Mouse (Mus musculus): Measurements from ENCODE around the gene Lrfn2. TPM values are rescaled to one million over a fixed set of nuclear protein-coding genes. Genes with fewer than 3 reads are reported as not detected.

The Lrfn2 gene
- polyA plus RNA-seq, 1 experiment from 2014 or later: 1.2 TPM

- 62% methylated on average over 4 of the region's 4 CpGs for WGBS
- Histone ChIP-seq H3K27me3 (ENCODE audit: poor library complexity, severe bottlenecking) (peaks cover 13% of the 10 kb centered on the region; the same call in 1 of the 2 replicates), H3K4me1 (peaks cover 90% of the 10 kb centered on the region), H3K4me3 (no peak overlapping the region), H3K36me3 (replicated peaks) (no peaks in the 10 kb centered on the region), H3K27ac (peak overlapping the region; percentile 84), H3K9me3 (no peaks in the 10 kb centered on the region)
- no peak for DNase-seq (ENCODE audit: extremely low spot score, low spot score)
Measured at GRCm38 (mm10) chr17:48975055-48975454, 42.9 kb downstream of the Lrfn2 start.

GRCm38 (mm10) chr17:48976611-48977022 lies 44.4 kb downstream of the Lrfn2 start:
- Histone ChIP-seq H3K4me1 (peaks cover 79% of the 10 kb centered on the region), H3K27me3 (ENCODE audit: poor library complexity, severe bottlenecking) (peaks cover 13% of the 10 kb centered on the region; the same call in 1 of the 2 replicates), H3K36me3 (replicated peaks) (no peaks in the 10 kb centered on the region), H3K27ac (peak overlapping the region; percentile 84), H3K4me3 (no peak overlapping the region), H3K9me3 (no peaks in the 10 kb centered on the region)
- peak; percentile 59 for DNase-seq (ENCODE audit: extremely low spot score, low spot score)
- 32% methylated on average over 5 of the region's 5 CpGs for WGBS

- DNase-seq (ENCODE audit: extremely low spot score, low spot score): no peak
- no peaks in the 10 kb centered on the region for H3K9me3 ChIP-seq
- no peak overlapping the region for H3K27ac ChIP-seq
- H3K27me3 ChIP-seq (ENCODE audit: poor library complexity, severe bottlenecking): peaks cover 4% of the 10 kb centered on the region
- WGBS: 78% methylated on average over 1 of the region's 1 CpGs
- no peak overlapping the region for H3K4me3 ChIP-seq
- peaks cover 20% of the 10 kb centered on the region for H3K4me1 ChIP-seq
- H3K36me3 ChIP-seq (replicated peaks): no peaks in the 10 kb centered on the region
Measured at GRCm38 (mm10) chr17:48995256-48995993, 63.2 kb downstream of the Lrfn2 start.

- peaks cover 4% of the 10 kb centered on the region for H3K27me3 ChIP-seq (ENCODE audit: poor library complexity, severe bottlenecking)
- peaks cover 20% of the 10 kb centered on the region for H3K4me1 ChIP-seq
- no peak for DNase-seq (ENCODE audit: extremely low spot score, low spot score)
- H3K9me3 ChIP-seq: no peaks in the 10 kb centered on the region
- no peaks in the 10 kb centered on the region for H3K36me3 ChIP-seq (replicated peaks)
- no peak overlapping the region for H3K4me3 ChIP-seq
- WGBS: 9% methylated on average over 11 of the region's 11 CpGs
- no peak overlapping the region for H3K27ac ChIP-seq
Measured at GRCm38 (mm10) chr17:48999463-49000227, 67.5 kb downstream of the Lrfn2 start.

- no peaks in the 10 kb centered on the region for H3K27me3 ChIP-seq (ENCODE audit: poor library complexity, severe bottlenecking)
- no peaks in the 10 kb centered on the region for H3K4me1 ChIP-seq
- H3K4me3 ChIP-seq: no peak overlapping the region
- no peaks in the 10 kb centered on the region for H3K36me3 ChIP-seq (replicated peaks)
- no peaks in the 10 kb centered on the region for H3K9me3 ChIP-seq
- 77% methylated on average over 7 of the region's 7 CpGs for WGBS
- no peak for DNase-seq (ENCODE audit: extremely low spot score, low spot score)
- no peak overlapping the region for H3K27ac ChIP-seq
Measured at GRCm38 (mm10) chr17:49009384-49010073, 77.3 kb downstream of the Lrfn2 start.

- WGBS: 84% methylated on average over 7 of the region's 7 CpGs
- no peak overlapping the region for H3K27ac ChIP-seq
- H3K4me1 ChIP-seq: peaks cover 13% of the 10 kb centered on the region
- no peaks in the 10 kb centered on the region for H3K36me3 ChIP-seq (replicated peaks)
- no peaks in the 10 kb centered on the region for H3K27me3 ChIP-seq (ENCODE audit: poor library complexity, severe bottlenecking)
- DNase-seq (ENCODE audit: extremely low spot score, low spot score): no peak
- no peak overlapping the region for H3K4me3 ChIP-seq
- H3K9me3 ChIP-seq: no peaks in the 10 kb centered on the region
Measured at GRCm38 (mm10) chr17:49013876-49014600, 81.9 kb downstream of the Lrfn2 start.

GRCm38 (mm10) chr17:49015368-49015767 lies 83.2 kb downstream of the Lrfn2 start:
- WGBS: 91% methylated on average over 6 of the region's 6 CpGs
- Histone ChIP-seq H3K27me3 (ENCODE audit: poor library complexity, severe bottlenecking) (no peaks in the 10 kb centered on the region), H3K36me3 (replicated peaks) (no peaks in the 10 kb centered on the region), H3K9me3 (no peaks in the 10 kb centered on the region), H3K4me1 (peaks cover 13% of the 10 kb centered on the region), H3K27ac (no peak overlapping the region), H3K4me3 (no peak overlapping the region)
- no peak for DNase-seq (ENCODE audit: extremely low spot score, low spot score)

GRCm38 (mm10) chr17:49016229-49016628 lies 84.0 kb downstream of the Lrfn2 start:
- no peak for DNase-seq (ENCODE audit: extremely low spot score, low spot score)
- no peaks in the 10 kb centered on the region for H3K36me3 ChIP-seq (replicated peaks)
- H3K27ac ChIP-seq: no peak overlapping the region
- no peak overlapping the region for H3K4me3 ChIP-seq
- no peaks in the 10 kb centered on the region for H3K27me3 ChIP-seq (ENCODE audit: poor library complexity, severe bottlenecking)
- H3K4me1 ChIP-seq: peaks cover 13% of the 10 kb centered on the region
- H3K9me3 ChIP-seq: no peaks in the 10 kb centered on the region
- 94% methylated on average over 6 of the region's 6 CpGs for WGBS

GRCm38 (mm10) chr17:49017438-49018415 lies 85.5 kb downstream of the Lrfn2 start:
- WGBS: 38% methylated on average over 17 of the region's 17 CpGs
- H3K27ac ChIP-seq: 0 out of 2 replicates have a peak overlapping the region, but pooled peaks have one; percentile 20

GRCm38 (mm10) chr17:49018774-49019488 lies 86.8 kb downstream of the Lrfn2 start:
- peaks cover 22% of the 10 kb centered on the region for H3K4me1 ChIP-seq
- 85% methylated on average over 8 of the region's 8 CpGs for WGBS
- no peaks in the 10 kb centered on the region for H3K27me3 ChIP-seq (ENCODE audit: poor library complexity, severe bottlenecking)
- no peak overlapping the region for H3K4me3 ChIP-seq
- no peak for DNase-seq (ENCODE audit: extremely low spot score, low spot score)
- H3K36me3 ChIP-seq (replicated peaks): no peaks in the 10 kb centered on the region
- no peaks in the 10 kb centered on the region for H3K9me3 ChIP-seq
- no peak overlapping the region for H3K27ac ChIP-seq

More at GRCm38 (mm10) chr17:49017438-49018415, 85.5 kb downstream of the Lrfn2 start:
- H3K4me1 ChIP-seq: peaks cover 22% of the 10 kb centered on the region
- no peak overlapping the region for H3K4me3 ChIP-seq
- no peaks in the 10 kb centered on the region for H3K9me3 ChIP-seq
- H3K36me3 ChIP-seq (replicated peaks): no peaks in the 10 kb centered on the region
- DNase-seq (ENCODE audit: extremely low spot score, low spot score): no peak
- no peaks in the 10 kb centered on the region for H3K27me3 ChIP-seq (ENCODE audit: poor library complexity, severe bottlenecking)

All from forebrain, embryonic 10.5 days (tissue).